Mouse (Mus musculus) cerebellum, adult 2 months (tissue): ENCODE data around the gene Fcho2.

Experiments used
- CTCF ChIP-seq: fragments of 200-500 bp; IDR thresholded peaks from 2 replicates; pipeline ENCODE4 v1.5.1; 2011; ENCODE audit warnings: low read depth, mild to moderate bottlenecking, control low read depth, low read length, moderate library complexity, borderline replicate concordance; ENCODE audit not compliant: insufficient read depth
- POLR2A ChIP-seq: fragments of 200-500 bp; IDR thresholded peaks from 2 replicates; pipeline ENCODE4 v1.6.1; 2011; ENCODE audit warnings: low read length, control low read depth, borderline replicate concordance; ENCODE audit not compliant: insufficient read depth

- TF ChIP-seq POLR2A (no peak), CTCF (no peak)
These were observed 20.5 kb upstream of the Fcho2 start for GRCm38 (mm10) chr13:98835740-98836139.
